Mouse (Mus musculus): ENCODE results near the gene Arxes2.
"Not testable (repeated sequence)": the region's sequence is repeated elsewhere in the genome, so short reads cannot be mapped to it uniquely, and the experiment has no call there.

DNA sequence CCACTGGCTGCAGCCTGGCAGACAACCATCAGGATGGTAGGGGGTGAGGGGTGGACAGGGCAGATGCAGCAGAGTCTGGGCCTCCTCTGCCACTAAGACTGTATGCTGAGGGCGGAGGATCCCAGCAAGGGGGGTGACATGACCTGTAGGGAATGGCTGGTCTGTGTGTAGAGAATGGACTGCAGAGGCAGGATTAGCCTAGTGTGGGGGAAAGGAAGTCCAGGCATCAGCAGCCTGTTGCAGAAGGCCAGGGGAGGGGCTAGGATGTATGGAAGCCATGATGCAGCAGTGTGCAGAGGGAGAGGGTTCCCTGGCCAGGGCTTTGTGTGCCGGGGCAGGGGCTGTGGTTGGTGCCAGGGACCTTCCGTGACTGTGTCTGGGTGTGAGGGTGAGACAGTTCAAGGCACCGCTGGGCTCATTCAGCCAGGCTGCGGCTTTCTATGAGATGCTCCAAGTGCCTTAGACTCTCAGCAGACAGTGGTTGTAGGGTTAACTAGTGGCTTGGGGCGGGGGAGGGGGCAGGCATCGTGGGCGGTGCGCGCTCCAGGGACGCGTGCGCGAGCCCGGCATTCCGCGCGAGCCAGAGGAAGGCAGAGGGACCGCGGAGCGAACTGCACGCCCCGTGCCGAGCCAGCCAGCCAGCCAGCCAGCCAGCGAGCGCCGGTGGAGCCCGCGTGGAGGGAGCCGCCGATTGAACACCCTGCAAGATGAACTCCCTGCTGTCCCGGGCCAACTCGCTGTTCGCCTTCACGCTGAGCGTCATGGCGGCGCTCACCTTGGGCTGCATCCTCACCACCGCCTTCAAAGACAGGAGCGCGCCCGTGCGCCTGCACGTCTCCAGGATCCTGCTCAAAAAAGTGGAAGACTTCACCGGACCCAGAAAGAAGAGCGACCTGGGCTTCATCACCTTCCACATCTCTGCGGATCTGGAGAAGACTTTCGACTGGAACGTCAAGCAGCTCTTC is 39.5 kb downstream of the Arxes2 start, which contains the start of gene Arxes1:
- TF ChIP-seq NRF1 (IDR thresholded peaks at IDR 0.05; ENCODE audit: insufficient read depth, low read depth, low read length, poor library complexity, severe bottlenecking); USF1 (IDR thresholded peaks at IDR 0.05; ENCODE audit: low read depth, low read length); UBTF (IDR thresholded peaks at IDR 0.05; ENCODE audit: borderline replicate concordance, insufficient read depth, low read depth, low read length); GATA1 (IDR thresholded peaks at IDR 0.05; ENCODE audit: low read depth, low read length); EP300 (IDR thresholded peaks at IDR 0.05; ENCODE audit: low read depth in 1 of 2, low read length in 2 of 2); ELF1 (IDR thresholded peaks at IDR 0.05; ENCODE audit: low read depth, low read length); GABPA (IDR thresholded peaks at IDR 0.05; ENCODE audit: low read depth, low read length); CHD1 (IDR thresholded peaks at IDR 0.05; ENCODE audit: low read depth, low read length); CTCF (IDR thresholded peaks at IDR 0.05 in 2 of 3, conservative IDR thresholded peaks at IDR 0.05 in 1 of 3; ENCODE audit: control insufficient read depth in 1 of 3, insufficient read depth in 1 of 3, low read depth in 2 of 3, low read length in 3 of 3, poor library complexity in 1 of 3, severe bottlenecking in 1 of 3); POLR2A (IDR thresholded peaks at IDR 0.05; ENCODE audit: control insufficient read depth in 1 of 2, insufficient read depth in 1 of 2, low read depth in 1 of 2, low read length in 2 of 2, poor library complexity in 1 of 2); MAFK (IDR thresholded peaks at IDR 0.05; ENCODE audit: borderline replicate concordance, low read depth, low read length): not testable (repeated sequence)

Data from MEL (cell line).